Mouse (Mus musculus) retina, postnatal 7 days (tissue): Measurements from ENCODE around the gene Xpnpep3.
"Not testable (repeated sequence)": the region's sequence is repeated elsewhere in the genome, so short reads cannot be mapped to it uniquely, and the experiment has no call there.

Source experiments
- DNase-seq: peaks from one replicate; pipeline ENCODE4 v3.0.0-alpha.2; 2012; ENCODE audit warnings: low read depth, low spot score

The Xpnpep3 gene

DNA sequence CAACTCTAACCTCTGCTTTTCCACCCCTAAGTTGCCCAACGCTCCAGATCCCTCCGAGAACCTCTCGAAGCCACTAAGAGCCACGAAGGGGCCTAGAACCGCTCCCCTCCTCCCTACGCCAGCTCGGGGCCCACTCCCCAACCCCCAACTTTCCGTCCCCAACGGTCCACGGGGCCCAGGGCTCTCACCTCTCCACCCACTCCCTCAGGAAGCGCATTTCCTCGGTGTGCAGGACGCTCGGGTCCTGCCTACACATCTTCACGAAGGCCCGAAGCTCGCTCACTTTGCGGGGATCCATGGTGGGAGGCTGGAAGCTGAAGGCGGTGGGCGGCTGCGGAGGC, 671 bp upstream of the Xpnpep3 start:
- DNase-seq, result no peak

- no peak for DNase-seq
These were observed 5.1 kb downstream of the Xpnpep3 start for GRCm38 (mm10) chr15:81405008-81405407.

DNA sequence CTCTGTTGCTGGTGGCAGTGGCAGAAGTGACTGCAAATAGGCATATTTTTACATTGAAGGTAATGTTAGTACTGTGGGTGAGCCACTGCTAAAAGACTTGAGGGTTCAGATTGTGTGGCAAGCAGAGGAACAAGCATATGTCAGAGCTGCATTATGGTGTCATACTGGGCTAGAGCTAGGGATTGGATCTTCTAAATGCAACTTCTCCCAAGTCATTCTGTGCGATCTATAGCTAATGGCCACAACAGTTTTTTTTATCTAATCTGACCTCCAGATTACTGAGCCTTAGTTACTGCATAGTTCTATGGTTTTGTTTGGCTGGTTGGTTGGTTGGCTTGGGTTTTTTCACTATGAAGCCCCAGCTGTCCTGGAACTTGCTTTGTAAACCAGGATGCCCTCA, 8.3 kb downstream of the Xpnpep3 start, which contains the start of gene Dnajb7:
Gene Dnajb7 (minus strand): TSS at position 101 of the 400 bp plus-strand sequence.
- no peak for DNase-seq

DNA sequence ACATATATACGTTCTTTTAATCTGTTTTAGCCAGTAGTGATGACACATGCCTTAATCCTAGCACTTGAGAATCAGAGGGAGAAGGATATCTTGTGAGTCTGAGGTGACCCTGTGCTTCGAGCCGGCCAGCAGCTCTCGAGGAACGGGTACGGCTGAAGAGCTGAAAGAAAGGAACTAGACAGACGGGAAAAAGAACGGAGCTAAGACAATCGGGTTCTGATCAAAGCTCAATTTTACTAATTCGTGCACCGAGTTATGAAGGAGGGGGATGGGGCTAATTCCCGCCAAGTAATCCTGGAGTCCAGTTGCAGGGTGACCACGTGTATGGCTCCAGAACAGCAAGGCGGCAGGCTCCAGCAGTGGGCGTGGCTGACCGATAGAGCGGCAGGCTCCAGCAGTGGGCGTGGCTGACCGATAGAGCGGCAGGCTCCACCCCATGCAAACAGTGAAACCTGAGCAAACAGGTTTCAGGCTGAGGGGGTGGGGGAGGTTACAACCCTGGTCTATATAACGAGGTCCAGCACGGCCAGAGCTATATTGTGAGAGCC, 16.9 kb downstream of the Xpnpep3 start:
- not testable (repeated sequence) for DNase-seq

GRCm38 (mm10) chr15:81418065-81418464, 18.1 kb downstream of the Xpnpep3 start:
- DNase-seq, result no peak

GRCm38 (mm10) chr15:81421454-81421853, 21.5 kb downstream of the Xpnpep3 start:
- no peak for DNase-seq

- DNase-seq, result no peak
These were observed 22.3 kb downstream of the Xpnpep3 start for GRCm38 (mm10) chr15:81422156-81422681.

- DNase-seq, result no peak
These were observed 25.4 kb downstream of the Xpnpep3 start for GRCm38 (mm10) chr15:81425311-81425710.

GRCm38 (mm10) chr15:81427947-81428346, 28.0 kb downstream of the Xpnpep3 start:
- DNase-seq, result no peak

- DNase-seq, result no peak
These were observed 31.3 kb downstream of the Xpnpep3 start for GRCm38 (mm10) chr15:81431195-81431594.

DNA sequence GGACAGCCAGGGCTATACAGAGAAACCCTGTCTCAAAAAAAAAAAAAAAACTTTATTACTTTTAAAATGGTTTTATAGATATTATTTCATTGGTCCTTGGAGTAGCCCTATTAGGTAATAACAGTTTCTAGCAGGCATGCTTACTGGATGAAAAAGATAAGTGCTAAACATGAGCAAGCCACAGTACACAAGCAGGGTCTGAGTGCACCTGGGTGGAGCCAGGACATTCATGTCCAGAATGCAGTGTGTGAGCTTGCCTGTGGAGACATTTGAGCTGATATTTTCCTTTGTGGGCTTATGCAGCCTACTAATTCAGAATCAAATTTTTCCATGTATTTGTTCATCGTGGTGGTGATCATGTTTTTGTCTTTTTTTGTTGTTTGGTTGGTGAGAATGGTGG, 38.4 kb downstream of the Xpnpep3 start:
- no peak for DNase-seq

GRCm38 (mm10) chr15:81439236-81439635, 39.3 kb downstream of the Xpnpep3 start:
- DNase-seq, result no peak

DNA sequence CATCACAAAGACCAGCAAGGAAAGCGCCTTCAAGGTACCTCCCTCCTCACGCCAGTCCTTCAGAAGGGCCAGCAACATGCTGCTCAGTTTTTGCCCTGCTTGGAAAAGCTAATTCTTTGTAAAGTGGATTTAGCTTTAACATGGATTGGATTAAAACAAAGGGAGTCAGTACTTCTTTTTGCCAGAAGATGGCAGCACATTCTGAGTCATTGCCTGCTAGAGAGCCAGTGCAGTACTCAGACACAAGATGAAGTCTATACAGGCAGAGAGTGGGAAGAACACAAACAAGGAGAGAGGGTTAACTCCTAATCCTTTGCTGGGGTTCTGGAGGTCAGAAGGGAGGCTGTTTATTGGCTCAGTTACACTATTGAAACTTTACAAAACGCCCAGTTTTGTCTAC, 48.5 kb downstream of the Xpnpep3 start:
- DNase-seq, result peak; percentile 85

- no peak for DNase-seq
These were observed 61.6 kb downstream of the Xpnpep3 start for GRCm38 (mm10) chr15:81461523-81461922.

- DNase-seq, result no peak
These were observed 65.2 kb downstream of the Xpnpep3 start for GRCm38 (mm10) chr15:81465016-81465660.

GRCm38 (mm10) chr15:81465901-81466737, 66.2 kb downstream of the Xpnpep3 start, which contains the start of gene Rbx1:
Gene Rbx1 (plus strand): TSS chr15:81466296.
- peak; percentile 97 for DNase-seq

DNA sequence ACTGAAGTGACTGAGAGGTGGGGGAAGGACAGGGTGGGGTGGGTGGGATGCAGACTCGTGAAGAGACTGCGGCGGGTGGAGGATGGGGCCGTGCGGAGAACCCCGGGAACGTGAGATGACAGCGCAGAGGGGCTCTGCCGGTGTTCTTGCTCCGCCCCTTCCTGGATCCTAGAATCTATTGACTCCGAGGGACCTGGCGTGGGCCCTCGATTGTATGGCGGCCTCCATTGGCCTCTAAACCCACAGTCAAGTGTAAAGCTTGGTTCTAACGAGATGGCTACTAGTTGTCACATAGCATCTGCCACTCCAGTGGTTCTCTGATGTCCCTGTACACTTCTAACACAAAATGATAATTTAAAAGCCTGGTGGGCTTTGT, 66.8 kb downstream of the Xpnpep3 start:
- no peak for DNase-seq

- no peak for DNase-seq
These were observed 70.8 kb downstream of the Xpnpep3 start for GRCm38 (mm10) chr15:81470735-81471134.

- no peak for DNase-seq
These were observed 72.3 kb downstream of the Xpnpep3 start for GRCm38 (mm10) chr15:81472256-81472655.

GRCm38 (mm10) chr15:81475654-81476053, 75.7 kb downstream of the Xpnpep3 start:
- DNase-seq, result no peak

GRCm38 (mm10) chr15:81476597-81476996, 76.7 kb downstream of the Xpnpep3 start:
- no peak for DNase-seq

GRCm38 (mm10) chr15:81479446-81480213, 79.7 kb downstream of the Xpnpep3 start:
- no peak for DNase-seq
